Mouse (Mus musculus): Measurements from ENCODE around the gene Tmem91.

DNA sequence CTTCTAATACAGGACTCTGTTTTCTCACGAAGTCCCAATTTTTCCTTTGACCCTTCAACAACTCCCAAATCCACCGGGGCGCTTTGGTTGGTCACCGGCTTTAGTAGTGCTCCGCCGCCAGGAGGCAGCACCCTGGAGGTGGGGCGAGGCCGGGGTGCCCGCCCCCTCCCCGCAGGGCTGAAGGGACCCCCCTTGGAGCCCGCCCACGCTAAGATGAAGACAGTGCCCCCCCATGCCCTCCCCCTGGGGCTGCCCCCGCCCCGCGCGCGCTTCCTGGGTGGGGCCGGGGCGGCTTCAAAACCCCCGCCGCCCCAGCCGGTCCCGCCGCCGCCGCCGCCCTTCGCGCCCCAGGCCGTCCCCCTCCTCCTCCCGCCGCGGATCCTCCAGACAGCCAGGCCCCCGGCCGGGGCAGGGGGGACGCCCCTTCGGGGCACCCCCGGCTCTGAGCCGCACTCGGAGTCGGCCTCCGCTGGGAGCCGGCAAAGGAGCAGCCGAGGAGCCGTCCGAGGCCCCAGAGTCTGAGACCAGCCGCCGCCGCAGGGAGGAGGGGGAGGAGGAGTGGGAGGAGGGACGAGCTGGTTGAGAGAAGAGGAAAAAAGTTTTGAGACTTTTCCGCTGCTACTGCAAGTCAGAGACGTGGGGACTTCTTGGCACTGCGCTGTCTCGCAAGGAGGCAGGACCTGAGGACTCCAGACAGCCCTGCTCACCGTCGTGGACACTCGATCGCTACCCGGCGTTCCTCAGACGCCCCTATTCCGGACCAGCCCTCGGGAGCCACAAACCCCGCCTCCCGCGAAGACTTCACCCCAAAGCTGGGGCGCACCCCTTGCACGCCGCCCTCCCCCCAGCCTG is 11.9 kb upstream of the Tmem91 start, which contains the start of gene Tgfb1:
- peak; percentile 50; the same call in 1 of the 2 replicates for TF ChIP-seq POLR2A (IDR thresholded peaks at IDR 0.05; ENCODE audit: borderline replicate concordance, extremely low read depth, low read depth, low read length)
- TF ChIP-seq CTCF (IDR thresholded peaks at IDR 0.05; ENCODE audit: insufficient read depth, low read length), result peak; percentile 44; the same call in 1 of the 2 replicates

Data from lung, adult 2 months (tissue).